Mouse (Mus musculus) left cerebral cortex, adult 8-10 months (tissue): ENCODE measurements around the gene Myoz2. TPM values are rescaled to one million over a fixed set of nuclear protein-coding genes. Genes with fewer than 3 reads are reported as not detected.

ENCODE experiments used
- DNase-seq, 2 experiments: peaks; one replicate each; pipeline ENCODE4 v3.0.0; 2022; ENCODE audit warnings: low spot score in 2 of 2
- microRNA-seq, 2 experiments: library from miRNA; unstranded; fragments of <30 nt; microRNA quantifications; one replicate each; pipeline ENCODE4 v1.2.0; 2022
- total RNA-seq, 4 experiments: library from RNA; stranded (reverse); gene quantifications; 2 replicates each; pipeline ENCODE4 v1.2.4; 2022

The Myoz2 gene
- total RNA-seq, 4 experiments from 2014 or later = 0.53 to 1.6 (median 1.2) TPM

- DNase-seq = no peak
These were observed 27.4 kb downstream of the Myoz2 start for GRCm38 (mm10) chr3:123007386-123007785.

- DNase-seq = no peak
These were observed 33.8 kb downstream of the Myoz2 start for GRCm38 (mm10) chr3:123001053-123001452.

GRCm38 (mm10) chr3:122998511-122998910 lies 36.3 kb downstream of the Myoz2 start:
- DNase-seq = no peak

- DNase-seq = no peak
These were observed 37.8 kb downstream of the Myoz2 start for GRCm38 (mm10) chr3:122996968-122997367.

- no peak for DNase-seq
These were observed 47.9 kb downstream of the Myoz2 start for GRCm38 (mm10) chr3:122986906-122987305.

- no peak for DNase-seq
These were observed 48.4 kb downstream of the Myoz2 start for GRCm38 (mm10) chr3:122986386-122986785.

- no peak for DNase-seq
These were observed 49.5 kb downstream of the Myoz2 start for GRCm38 (mm10) chr3:122985183-122985944.

GRCm38 (mm10) chr3:122984249-122985182 lies 50.3 kb downstream of the Myoz2 start, which contains the start of gene Usp53:
TSS of gene Usp53 (minus strand) at chr3:122984510.
- DNase-seq = peak; percentile 81 to 95

- DNase-seq = peak in 1 of 2 experiments; percentile 51
These were observed 51.0 kb downstream of the Myoz2 start for GRCm38 (mm10) chr3:122983849-122984248.

- no peak for DNase-seq
These were observed 58.9 kb downstream of the Myoz2 start for GRCm38 (mm10) chr3:122975964-122976363.

- peak in 1 of 2 experiments; percentile 25 for DNase-seq
These were observed 59.5 kb downstream of the Myoz2 start for GRCm38 (mm10) chr3:122975363-122975762.

- no peak for DNase-seq
These were observed 60.0 kb downstream of the Myoz2 start for GRCm38 (mm10) chr3:122974833-122975232.

GRCm38 (mm10) chr3:122972126-122972822 lies 62.5 kb downstream of the Myoz2 start:
- DNase-seq = no peak

- no peak for DNase-seq
These were observed 66.4 kb downstream of the Myoz2 start for GRCm38 (mm10) chr3:122968391-122968790.

- DNase-seq = no peak
These were observed 70.5 kb downstream of the Myoz2 start for GRCm38 (mm10) chr3:122964301-122964700.

Small RNA genes lying within 50 kb of the gene (microRNA-seq; reads per million reads assigned to microRNA genes)
- 0 reads per million in 2 experiments for gene Gm22066

Other genes with a start within 250 kb of the Myoz2 start
- not detected for gene Fabp2, start 139.9 kb downstream of the Myoz2 start, total RNA-seq
- not detected for gene Gm10959, start 115.7 kb downstream of the Myoz2 start, total RNA-seq
- gene 1810037I17Rik, start 110.8 kb downstream of the Myoz2 start, total RNA-seq = 10 to 100 TPM; 51.5 to 62.1 (median 56.2) TPM
- 10 to 100 TPM; 25.4 to 31.4 (median 27.0) TPM for gene Usp53, start 50.5 kb downstream of the Myoz2 start, total RNA-seq
- gene Synpo2, start 201.1 kb upstream of the Myoz2 start, total RNA-seq = 1 to 10 TPM; 4.2 to 8.1 (median 4.5) TPM
- 10 to 100 TPM; 10.6 to 17.7 (median 13.4) TPM for gene Sec24d, start 232.4 kb upstream of the Myoz2 start, total RNA-seq